Mouse (Mus musculus) neural tube, postnatal 0 days (tissue): ENCODE measurements around the gene Bloc1s1. TPM values are rescaled to one million over a fixed set of nuclear protein-coding genes. Genes with fewer than 3 reads are reported as not detected.

Source experiments
- polyA plus RNA-seq: library from polyadenylated mRNA; unstranded; fragments of >200 nt; fragmentation: Nextera tagmentation; extraction: Ambion mirVana; gene quantifications from 2 replicates; pipeline ENCODE4 v1.2.1, GENCODE M21; 2015

Bloc1s1 gene
- 278 and 288 TPM in 2 replicates for polyA plus RNA-seq

GRCm38 (mm10) chr10:128923935-128924334 lies at the start of gene Bloc1s1:
Gene Bloc1s1 (minus strand): TSS chr10:128924035.

GRCm38 (mm10) chr10:128960590-128961584 lies 37.1 kb upstream of the Bloc1s1 start, which contains the start of gene Mettl7b:
Gene Mettl7b (minus strand): TSS chr10:128960988.

DNA sequence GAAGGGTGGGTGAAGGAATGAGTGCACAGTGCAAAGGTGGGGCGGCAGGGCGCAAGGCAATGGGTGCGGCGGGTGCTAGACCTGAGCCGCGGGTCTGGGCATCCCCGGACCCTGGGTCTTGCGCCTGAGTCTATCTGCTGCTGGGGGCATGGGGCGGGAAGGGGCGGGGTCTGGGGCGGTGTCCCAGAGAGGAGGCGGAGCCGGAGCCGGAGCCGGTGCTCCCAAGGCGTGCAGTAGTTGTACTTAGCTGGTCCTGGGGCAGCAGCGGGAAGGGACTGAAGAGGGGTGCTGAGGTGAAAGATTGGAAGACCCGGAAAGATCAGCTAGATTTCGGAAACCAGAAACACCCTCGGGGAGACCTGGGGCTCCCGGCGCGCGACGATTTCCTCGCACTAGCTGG lies 9.7 kb upstream of the Bloc1s1 start, which contains the start of gene Itga7:
Gene Itga7 (plus strand): TSS at position 245 of the 400 bp plus-strand sequence.

GRCm38 (mm10) chr10:128922822-128923012 lies 1.1 kb downstream of the Bloc1s1 start, which contains the start of gene Rdh5:
Gene Rdh5 (minus strand): TSS chr10:128922888.

GRCm38 (mm10) chr10:128900698-128901097 lies 23.1 kb downstream of the Bloc1s1 start, which contains the start of gene Cd63:
Gene Cd63 (plus strand): TSS chr10:128900989.

DNA sequence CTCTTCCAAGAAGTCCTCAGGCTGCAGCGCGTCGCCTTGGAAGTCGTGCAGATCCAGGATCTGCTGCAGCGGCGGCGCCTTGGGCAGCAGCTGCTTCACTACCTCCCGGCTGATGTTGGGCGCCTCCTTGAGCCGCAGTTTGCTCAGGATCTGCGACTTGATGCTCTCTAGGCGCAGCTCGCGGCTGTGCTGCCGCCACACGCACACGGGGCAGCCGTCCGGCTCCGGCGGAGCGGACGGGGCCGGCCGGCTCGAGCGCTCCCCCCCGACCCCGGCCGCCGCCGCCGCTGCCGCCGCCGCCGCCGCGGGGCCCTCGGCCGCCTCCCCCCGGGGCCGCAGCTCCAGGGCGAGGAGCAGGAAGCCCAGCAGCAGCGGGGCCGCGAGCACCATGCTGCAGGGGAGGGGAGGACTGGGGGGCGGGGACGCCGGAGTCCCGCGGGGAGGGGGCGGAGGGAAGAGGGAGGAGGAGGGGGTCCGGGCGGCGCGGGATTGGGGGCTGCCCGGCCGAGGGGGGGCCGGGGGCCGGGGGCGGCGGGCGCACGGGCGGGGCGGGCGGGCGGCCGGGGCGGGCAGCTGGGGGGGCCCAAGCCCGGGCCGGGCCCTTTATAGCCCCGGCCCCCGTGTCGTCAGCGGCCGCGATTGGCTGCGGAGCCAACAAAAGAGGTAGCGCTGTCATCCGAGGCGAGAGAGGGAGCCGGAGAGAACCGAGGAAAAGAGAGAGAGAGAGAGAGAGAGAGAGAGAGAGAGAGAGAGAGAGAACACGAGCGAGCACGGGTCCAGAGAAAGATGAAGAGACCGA lies 32.3 kb downstream of the Bloc1s1 start, which contains the start of gene Gdf11:
Gene Gdf11 (minus strand): TSS at position 423 of the 799 bp plus-strand sequence.

Other genes with a start within 250 kb of the Bloc1s1 start
- 14.1 and 17.0 TPM in 2 replicates for gene Suox, start 250.0 kb downstream of the Bloc1s1 start, polyA plus RNA-seq
- gene Rab5b, start 227.8 kb downstream of the Bloc1s1 start, polyA plus RNA-seq: 92.5 and 96.1 TPM in 2 replicates
- 1.3 and 1.7 TPM in 2 replicates for gene Pmel, start 219.8 kb downstream of the Bloc1s1 start, polyA plus RNA-seq
- gene Cdk2, start 219.0 kb downstream of the Bloc1s1 start, polyA plus RNA-seq: 11.6 and 12.0 TPM in 2 replicates
- gene Dgka, start 179.2 kb downstream of the Bloc1s1 start, polyA plus RNA-seq: 5.9 and 6.3 TPM in 2 replicates
- gene Pym1, start 176.1 kb downstream of the Bloc1s1 start, polyA plus RNA-seq: 42.0 and 51.6 TPM in 2 replicates
- gene Mmp19, start 133.1 kb downstream of the Bloc1s1 start, polyA plus RNA-seq: 0.54 and 0.62 TPM in 2 replicates
- 36.2 and 37.3 TPM in 2 replicates for gene Dnajc14, start 120.0 kb downstream of the Bloc1s1 start, polyA plus RNA-seq
- gene Tmem198b, start 119.7 kb downstream of the Bloc1s1 start, polyA plus RNA-seq: 17.7 TPM in 2 replicates
- 109 and 119 TPM in 2 replicates for gene Sarnp, start 106.7 kb downstream of the Bloc1s1 start, polyA plus RNA-seq
- 21.4 and 21.5 TPM in 2 replicates for gene Ormdl2, start 102.4 kb downstream of the Bloc1s1 start, polyA plus RNA-seq
- gene Gdf11, start 32.3 kb downstream of the Bloc1s1 start, polyA plus RNA-seq: 8.7 and 9.4 TPM in 2 replicates
- 386 and 425 TPM in 2 replicates for gene Cd63, start 23.0 kb downstream of the Bloc1s1 start, polyA plus RNA-seq
- gene Rdh5, start 1.1 kb downstream of the Bloc1s1 start, polyA plus RNA-seq: 26.8 and 27.5 TPM in 2 replicates
- gene Itga7, start 9.8 kb upstream of the Bloc1s1 start, polyA plus RNA-seq: 13.5 and 15.0 TPM in 2 replicates
- gene Mettl7b, start 37.0 kb upstream of the Bloc1s1 start, polyA plus RNA-seq: not detected in 2 replicates
- not detected in 2 replicates for gene Olfr9, start 65.4 kb upstream of the Bloc1s1 start, polyA plus RNA-seq
- not detected in 2 replicates for gene Olfr763, start 86.8 kb upstream of the Bloc1s1 start, polyA plus RNA-seq
- gene Olfr764-ps1, start 115.9 kb upstream of the Bloc1s1 start, polyA plus RNA-seq: not detected in 2 replicates
- gene Olfr765, start 126.0 kb upstream of the Bloc1s1 start, polyA plus RNA-seq: not detected in 2 replicates
- gene Olfr766-ps1, start 144.9 kb upstream of the Bloc1s1 start, polyA plus RNA-seq: not detected in 2 replicates
- gene Olfr767, start 158.9 kb upstream of the Bloc1s1 start, polyA plus RNA-seq: not detected in 2 replicates
- not detected in 2 replicates for gene Olfr768, start 175.3 kb upstream of the Bloc1s1 start, polyA plus RNA-seq
- not detected in 2 replicates for gene Olfr769, start 193.8 kb upstream of the Bloc1s1 start, polyA plus RNA-seq
- gene Olfr770, start 215.0 kb upstream of the Bloc1s1 start, polyA plus RNA-seq: not detected in 2 replicates
- gene Olfr771, start 240.7 kb upstream of the Bloc1s1 start, polyA plus RNA-seq: not detected in 2 replicates